Mouse (Mus musculus) ovary, adult 18-20 months (tissue): ENCODE data around the gene Galnt15.
A peak's percentile ranks its signal among the peaks of the same experiment; 100 is the strongest.

Experiments used
- DNase-seq: peaks from one replicate; pipeline ENCODE4 v3.0.0; 2022; ENCODE audit warnings: low spot score, mixed read lengths

The Galnt15 gene

GRCm38 (mm10) chr14:32028681-32029091, at the start of gene Galnt15:
Gene Galnt15 (plus strand): TSS chr14:32028989.
- no peak for DNase-seq

GRCm38 (mm10) chr14:31994021-31994420, 34.8 kb upstream of the Galnt15 start:
- no peak for DNase-seq

- DNase-seq, result no peak
These were observed 27.8 kb upstream of the Galnt15 start for GRCm38 (mm10) chr14:32000941-32001340.

- DNase-seq, result no peak
These were observed 26.1 kb upstream of the Galnt15 start for GRCm38 (mm10) chr14:32002502-32003338.

GRCm38 (mm10) chr14:32003904-32004596, 24.7 kb upstream of the Galnt15 start:
- no peak for DNase-seq

GRCm38 (mm10) chr14:32005673-32006261, 23.0 kb upstream of the Galnt15 start:
- no peak for DNase-seq

GRCm38 (mm10) chr14:32007654-32008335, 21.0 kb upstream of the Galnt15 start:
- no peak for DNase-seq

- no peak for DNase-seq
These were observed 19.1 kb upstream of the Galnt15 start for GRCm38 (mm10) chr14:32009715-32010114.

GRCm38 (mm10) chr14:32011547-32012304, 17.1 kb upstream of the Galnt15 start:
- DNase-seq, result no peak

- DNase-seq, result peak; percentile 60
These were observed 13.5 kb upstream of the Galnt15 start for GRCm38 (mm10) chr14:32015131-32015770.

GRCm38 (mm10) chr14:32016466-32016865, 12.3 kb upstream of the Galnt15 start:
- DNase-seq, result no peak

GRCm38 (mm10) chr14:32016921-32017320, 11.9 kb upstream of the Galnt15 start:
- peak; percentile 51 for DNase-seq

- no peak for DNase-seq
These were observed 11.3 kb upstream of the Galnt15 start for GRCm38 (mm10) chr14:32017448-32017847.

GRCm38 (mm10) chr14:32019091-32019490, 9.7 kb upstream of the Galnt15 start:
- DNase-seq, result no peak

- DNase-seq, result no peak
These were observed 6.8 kb upstream of the Galnt15 start for GRCm38 (mm10) chr14:32021967-32022366.

- DNase-seq, result no peak
These were observed 6.3 kb upstream of the Galnt15 start for GRCm38 (mm10) chr14:32022450-32022849.

- no peak for DNase-seq
These were observed 4.9 kb upstream of the Galnt15 start for GRCm38 (mm10) chr14:32023891-32024290.

- DNase-seq, result no peak
These were observed 1.6 kb upstream of the Galnt15 start for GRCm38 (mm10) chr14:32027218-32027617.

GRCm38 (mm10) chr14:32029411-32029992, 713 bp downstream of the Galnt15 start:
- no peak for DNase-seq

GRCm38 (mm10) chr14:32030073-32030472, 1.3 kb downstream of the Galnt15 start:
- no peak for DNase-seq

- peak; percentile 47 for DNase-seq
These were observed 3.7 kb downstream of the Galnt15 start for GRCm38 (mm10) chr14:32032522-32032921.
